Mouse (Mus musculus) CD4-positive helper T cell, adult 2 months (primary cell): Measurements from ENCODE around the gene Ppp1r1c.
"Not testable (repeated sequence)": the region's sequence is repeated elsewhere in the genome, so short reads cannot be mapped to it uniquely, and the experiment has no call there.

Experiments used
- DNase-seq: peaks from one replicate; pipeline ENCODE4 v3.0.0-alpha.2; 2012; ENCODE audit warnings: low read depth, missing footprints, low spot score

Gene Ppp1r1c

GRCm38 (mm10) chr2:79744164-79744563 is 36.6 kb downstream of the Ppp1r1c start:
- no peak for DNase-seq

GRCm38 (mm10) chr2:79751685-79752084 is 44.1 kb downstream of the Ppp1r1c start:
- DNase-seq, result no peak

GRCm38 (mm10) chr2:79760018-79760417 is 52.4 kb downstream of the Ppp1r1c start:
- DNase-seq, result no peak

GRCm38 (mm10) chr2:79762723-79763388 is 55.3 kb downstream of the Ppp1r1c start:
- DNase-seq, result no peak

- DNase-seq, result no peak
These were observed 57.5 kb downstream of the Ppp1r1c start for GRCm38 (mm10) chr2:79765032-79765431.

- no peak for DNase-seq
These were observed 58.1 kb downstream of the Ppp1r1c start for GRCm38 (mm10) chr2:79765723-79766122.

GRCm38 (mm10) chr2:79768625-79769024 is 61.0 kb downstream of the Ppp1r1c start:
- DNase-seq, result no peak

GRCm38 (mm10) chr2:79770307-79770706 is 62.7 kb downstream of the Ppp1r1c start:
- DNase-seq, result no peak

GRCm38 (mm10) chr2:79774372-79774771 is 66.8 kb downstream of the Ppp1r1c start:
- peak; percentile 48 for DNase-seq

GRCm38 (mm10) chr2:79777801-79778200 is 70.2 kb downstream of the Ppp1r1c start:
- no peak for DNase-seq

GRCm38 (mm10) chr2:79780772-79781171 is 73.2 kb downstream of the Ppp1r1c start:
- DNase-seq, result no peak

GRCm38 (mm10) chr2:79785541-79786134 is 78.1 kb downstream of the Ppp1r1c start:
- no peak for DNase-seq

- DNase-seq, result no peak
These were observed 78.9 kb downstream of the Ppp1r1c start for GRCm38 (mm10) chr2:79786467-79786866.

GRCm38 (mm10) chr2:79793186-79793585 is 85.6 kb downstream of the Ppp1r1c start:
- DNase-seq, result no peak

GRCm38 (mm10) chr2:79797444-79797843 is 89.9 kb downstream of the Ppp1r1c start:
- DNase-seq, result no peak

GRCm38 (mm10) chr2:79798627-79799026 is 91.0 kb downstream of the Ppp1r1c start:
- no peak for DNase-seq

GRCm38 (mm10) chr2:79815708-79816484 is 108.3 kb downstream of the Ppp1r1c start:
- no peak for DNase-seq

GRCm38 (mm10) chr2:79819543-79819942 is 112.0 kb downstream of the Ppp1r1c start:
- no peak for DNase-seq

GRCm38 (mm10) chr2:79825853-79826252 is 118.3 kb downstream of the Ppp1r1c start:
- DNase-seq, result no peak

- DNase-seq, result no peak
These were observed 131.5 kb downstream of the Ppp1r1c start for GRCm38 (mm10) chr2:79839090-79839489.

- no peak for DNase-seq
These were observed 131.9 kb downstream of the Ppp1r1c start for GRCm38 (mm10) chr2:79839513-79839912.

GRCm38 (mm10) chr2:79847396-79847795 is 139.8 kb downstream of the Ppp1r1c start:
- not testable (repeated sequence) for DNase-seq

- DNase-seq, result no peak
These were observed 149.3 kb downstream of the Ppp1r1c start for GRCm38 (mm10) chr2:79856874-79857273.
